Mouse (Mus musculus) lung, embryonic 16.5 days (tissue): ENCODE results near the gene Grin3b. TPM values are rescaled to one million over a fixed set of nuclear protein-coding genes. Genes with fewer than 3 reads are reported as not detected.

Experiments
- ATAC-seq: fragments of 200-750 bp; cut with Nextera tagmentation; 2 replicates; pipeline ENCODE4 v1.8.0; 2017; ENCODE audit warnings: low read depth, mild to moderate bottlenecking, moderate library complexity
- H3K27ac ChIP-seq: fragments of 300-500 bp; sonication (generic); 2 replicates; pipeline ENCODE4 v1.5.1; 2014; ENCODE audit warnings: mild to moderate bottlenecking, control low read depth, low read length
- H3K27me3 ChIP-seq: fragments of 300-500 bp; sonication (generic); 2 replicates; pipeline ENCODE4 v1.6.1; 2014; ENCODE audit warnings: low read depth, low read length, mixed read lengths; ENCODE audit not compliant: control insufficient read depth, insufficient read depth
- H3K36me3 ChIP-seq: fragments of 300-500 bp; sonication (generic); 2 replicates; pipeline ENCODE4 v1.6.1; 2014; ENCODE audit warnings: low read length; ENCODE audit not compliant: control insufficient read depth, insufficient read depth
- H3K4me1 ChIP-seq: fragments of 300-500 bp; sonication (generic); replicated peaks from 2 replicates; pipeline ENCODE4 v1.6.1; 2014; ENCODE audit warnings: low read length, mixed read lengths; ENCODE audit not compliant: control insufficient read depth, insufficient read depth
- H3K4me2 ChIP-seq: fragments of 300-500 bp; sonication (generic); 2 replicates; pipeline ENCODE4 v1.6.1; 2014; ENCODE audit warnings: low read depth, low read length, control low read depth
- H3K4me3 ChIP-seq: fragments of 300-500 bp; sonication (generic); 2 replicates; pipeline ENCODE4 v1.5.1; 2014; ENCODE audit warnings: mild to moderate bottlenecking, low read length, control low read depth
- H3K9ac ChIP-seq: fragments of 300-500 bp; sonication (generic); 2 replicates; pipeline ENCODE4 v1.6.1; 2014; ENCODE audit warnings: low read length, control low read depth
- H3K9me3 ChIP-seq: fragments of 300-500 bp; sonication (generic); 2 replicates; pipeline ENCODE4 v1.6.1; 2016; ENCODE audit warnings: low read length; ENCODE audit not compliant: control insufficient read depth
- WGBS: fragments of 180-500 bp; shearing (Covaris S2); extraction: QIAGEN DNeasy Blood & Tissue Kit; methylation state at CpG from one replicate; pipeline ENCODE4 v1.1.7; 2014; 5-methylcytosine and 5-hydroxymethylcytosine counted together
- polyA plus RNA-seq: library from polyadenylated mRNA; unstranded; fragments of >200 nt; fragmentation: Nextera tagmentation; extraction: Ambion mirVana; gene quantifications from 2 replicates; pipeline ENCODE4 v1.2.1, GENCODE M21; 2015

Gene Grin3b
- polyA plus RNA-seq, 1 experiment from 2014 or later = 0.25 TPM

GRCm38 (mm10) chr10:80015583-80015982 is 45.1 kb downstream of the Grin3b start:
- Histone ChIP-seq H3K4me1 (peaks cover 41% of the 10 kb centered on the region), H3K9me3 (no peaks in the 10 kb centered on the region; the same call in 1 of the 2 replicates), H3K4me2 (0 out of 2 replicates have a peak overlapping the region, but pooled peaks have one; percentile 12), H3K27ac (peak overlapping the region; percentile 41; the same call in 1 of the 2 replicates), H3K4me3 (0 out of 2 replicates have a peak overlapping the region, but pooled peaks have one; percentile 4), H3K36me3 (peaks cover 3% of the 10 kb centered on the region; the same call in 1 of the 2 replicates), H3K27me3 (peaks cover 23% of the 10 kb centered on the region), H3K9ac (peak overlapping the region; percentile 57)
- 49% methylated on average over 10 of the region's 10 CpGs for WGBS
- no peak for ATAC-seq

DNA sequence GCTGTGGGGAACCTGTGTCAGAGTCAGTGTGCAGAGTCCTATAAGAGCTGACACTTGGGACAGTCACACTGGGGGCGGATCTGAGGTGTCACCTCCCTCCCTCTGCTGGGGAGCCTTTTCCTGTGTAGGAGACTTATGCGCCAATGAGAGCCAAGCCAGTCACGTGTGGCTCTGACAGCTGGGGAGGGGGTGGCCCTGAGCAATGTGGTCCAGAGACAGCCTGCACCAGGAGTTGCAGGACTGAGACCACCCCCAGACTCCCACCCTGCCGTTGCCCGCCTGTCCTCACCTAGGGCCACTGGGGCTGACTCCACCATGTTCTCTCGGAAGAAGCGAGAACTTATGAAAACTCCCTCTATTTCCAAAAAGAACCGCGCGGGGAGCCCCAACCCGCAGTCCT is 46.0 kb downstream of the Grin3b start, which contains the start of gene Arhgap45:
Arhgap45 (plus strand) TSS at position 143 of the 400 bp plus-strand sequence.
- no peak for ATAC-seq
- H3K4me1 ChIP-seq = peaks cover 46% of the 10 kb centered on the region
- peak within 1 kb of the TSS; percentile 57 for H3K9ac ChIP-seq
- H3K27ac ChIP-seq = peak within 1 kb of the TSS; percentile 41; the same call in 1 of the 2 replicates
- 0 out of 2 replicates have a peak within 1 kb of the TSS, but pooled peaks have one; percentile 12 for H3K4me2 ChIP-seq
- H3K36me3 ChIP-seq = no peaks in the 10 kb centered on the region
- H3K4me3 ChIP-seq = peak within 1 kb of the TSS; percentile 15
- H3K27me3 ChIP-seq = peaks cover 23% of the 10 kb centered on the region
- H3K9me3 ChIP-seq = no peaks in the 10 kb centered on the region
- 67% methylated on average over 11 of the region's 11 CpGs for WGBS

- ATAC-seq = no peak
These were observed 46.4 kb downstream of the Grin3b start for GRCm38 (mm10) chr10:80016931-80017330.

GRCm38 (mm10) chr10:80017361-80017760 is 46.8 kb downstream of the Grin3b start:
- no peak for ATAC-seq
- 0 out of 2 replicates have a peak overlapping the region, but pooled peaks have one; percentile 15 for H3K4me3 ChIP-seq
- H3K27ac ChIP-seq = no peak overlapping the region
- peaks cover 46% of the 10 kb centered on the region for H3K4me1 ChIP-seq
- no peaks in the 10 kb centered on the region for H3K9me3 ChIP-seq
- H3K36me3 ChIP-seq = no peaks in the 10 kb centered on the region
- no peak overlapping the region for H3K4me2 ChIP-seq
- peaks cover 23% of the 10 kb centered on the region for H3K27me3 ChIP-seq
- 64% methylated on average over 3 of the region's 3 CpGs for WGBS
- no peak overlapping the region for H3K9ac ChIP-seq

More at GRCm38 (mm10) chr10:80016931-80017330, 46.4 kb downstream of the Grin3b start:
- WGBS = 83% methylated on average over 10 of the region's 10 CpGs
- no peak overlapping the region for H3K9ac ChIP-seq
- peak overlapping the region; percentile 15 for H3K4me3 ChIP-seq
- no peaks in the 10 kb centered on the region for H3K36me3 ChIP-seq
- no peaks in the 10 kb centered on the region for H3K9me3 ChIP-seq
- peaks cover 46% of the 10 kb centered on the region for H3K4me1 ChIP-seq
- no peak overlapping the region for H3K4me2 ChIP-seq
- H3K27me3 ChIP-seq = peaks cover 23% of the 10 kb centered on the region
- no peak overlapping the region for H3K27ac ChIP-seq

DNA sequence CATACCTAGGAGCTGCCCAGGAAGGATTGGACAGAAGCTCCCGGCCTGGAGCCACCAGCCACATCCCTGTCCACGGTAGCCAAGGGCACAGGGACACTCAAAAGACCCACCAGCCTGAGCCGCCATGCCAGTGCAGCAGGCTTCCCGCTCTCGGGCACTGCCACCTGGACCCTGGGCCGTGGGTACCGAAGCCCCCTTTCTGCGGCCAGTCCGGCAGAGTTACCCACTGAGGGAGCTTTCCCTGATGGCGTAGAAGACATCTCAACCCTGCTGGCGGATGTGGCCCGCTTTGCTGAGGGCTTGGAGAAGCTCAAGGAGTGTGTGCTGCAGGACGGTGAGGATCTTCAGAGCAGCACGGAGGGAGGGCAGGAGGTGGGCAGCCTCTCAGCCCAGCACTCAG is 47.3 kb downstream of the Grin3b start:
- Histone ChIP-seq H3K27me3 (peaks cover 23% of the 10 kb centered on the region), H3K9me3 (no peaks in the 10 kb centered on the region), H3K9ac (no peak overlapping the region), H3K4me3 (no peak overlapping the region), H3K36me3 (no peaks in the 10 kb centered on the region), H3K4me1 (peaks cover 46% of the 10 kb centered on the region), H3K4me2 (no peak overlapping the region), H3K27ac (no peak overlapping the region)
- 81% methylated on average over 14 of the region's 14 CpGs for WGBS
- no peak for ATAC-seq

DNA sequence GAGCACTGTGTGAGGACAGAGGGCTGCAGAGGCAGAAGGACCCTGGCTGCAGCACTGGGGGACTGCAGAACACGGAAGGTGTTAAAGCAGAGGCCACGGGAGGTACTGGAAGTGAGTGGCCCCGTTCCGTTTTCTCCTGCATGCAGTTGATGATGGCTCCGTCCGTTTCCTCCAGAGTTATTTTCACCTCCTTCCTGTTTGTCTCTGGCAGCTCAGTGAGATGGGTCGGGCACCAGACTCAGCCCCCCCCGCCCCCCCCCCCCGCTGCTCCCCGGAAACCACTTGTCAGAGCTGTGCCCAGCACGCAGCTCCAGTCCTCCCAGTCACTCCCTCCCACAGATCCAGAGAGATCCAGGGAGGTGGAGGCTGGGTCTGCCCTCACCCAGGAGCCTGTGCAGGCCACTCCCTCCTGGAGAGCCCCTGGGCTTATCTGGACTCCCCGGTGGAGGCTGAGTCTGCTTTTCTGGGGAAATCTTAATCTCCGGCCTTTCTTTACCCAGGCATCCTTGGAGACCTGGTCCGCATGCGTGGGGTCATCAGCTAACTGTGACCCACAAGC is 48.3 kb downstream of the Grin3b start:
- Histone ChIP-seq H3K4me2 (peak overlapping the region; percentile 53), H3K4me1 (peaks cover 44% of the 10 kb centered on the region), H3K36me3 (no peaks in the 10 kb centered on the region), H3K4me3 (peak overlapping the region; percentile 20), H3K9ac (peak overlapping the region; percentile 43), H3K9me3 (no peaks in the 10 kb centered on the region), H3K27me3 (peaks cover 14% of the 10 kb centered on the region), H3K27ac (peak overlapping the region; percentile 91)
- ATAC-seq = peak; percentile 76
- WGBS = 4% methylated on average over 11 of the region's 15 CpGs

DNA sequence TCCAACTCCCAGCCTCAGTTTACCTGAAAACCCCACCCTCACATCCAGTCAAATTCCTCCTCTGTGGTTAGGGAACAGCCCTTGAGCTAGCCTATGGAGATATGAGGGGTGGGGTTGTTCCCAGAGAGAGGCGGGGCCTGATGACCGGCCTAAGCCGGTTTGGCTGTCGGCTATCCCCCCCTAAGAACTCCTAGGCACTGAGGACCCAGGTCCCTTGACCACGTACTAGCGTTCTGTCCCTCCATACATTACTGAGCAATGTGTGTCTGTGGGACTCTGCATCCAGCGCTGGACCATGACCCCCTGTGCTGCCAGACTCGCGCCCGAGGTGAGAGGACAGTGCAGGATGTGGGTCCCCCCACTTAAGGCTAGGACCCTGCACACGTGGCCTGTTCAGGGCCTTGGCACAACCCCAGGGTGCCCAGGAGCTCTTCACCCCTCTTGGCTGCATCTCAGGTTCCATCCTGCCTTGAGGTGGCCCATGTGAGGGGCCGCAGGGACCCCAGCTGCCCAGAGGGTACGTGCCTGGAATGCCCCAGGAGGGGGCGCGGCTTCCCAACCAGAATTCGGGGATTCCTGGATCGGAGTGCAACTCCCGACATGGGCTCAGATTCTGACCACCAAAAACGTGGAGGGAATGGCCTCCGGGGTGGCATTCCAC is 49.1 kb downstream of the Grin3b start:
- H3K4me1 ChIP-seq = peaks cover 37% of the 10 kb centered on the region
- H3K4me3 ChIP-seq = peak overlapping the region; percentile 37
- H3K4me2 ChIP-seq = peak overlapping the region; percentile 53
- H3K36me3 ChIP-seq = no peaks in the 10 kb centered on the region
- peaks cover 7% of the 10 kb centered on the region; the same call in 1 of the 2 replicates for H3K27me3 ChIP-seq
- WGBS = 12% methylated on average over 20 of the region's 20 CpGs
- H3K9me3 ChIP-seq = no peaks in the 10 kb centered on the region
- ATAC-seq = peak; percentile 77
- peak overlapping the region; percentile 91 for H3K27ac ChIP-seq
- peak overlapping the region; percentile 61 for H3K9ac ChIP-seq

- no peak for ATAC-seq
- Histone ChIP-seq H3K9ac (peak overlapping the region; percentile 61), H3K27me3 (peaks cover 2% of the 10 kb centered on the region; the same call in 1 of the 2 replicates), H3K27ac (peak overlapping the region; percentile 27; the same call in 1 of the 2 replicates), H3K4me1 (peaks cover 31% of the 10 kb centered on the region), H3K9me3 (no peaks in the 10 kb centered on the region), H3K4me2 (peak overlapping the region; percentile 53), H3K36me3 (no peaks in the 10 kb centered on the region), H3K4me3 (peak overlapping the region; percentile 37)
- WGBS = 29% methylated on average over 11 of the region's 11 CpGs
These were observed 49.7 kb downstream of the Grin3b start for GRCm38 (mm10) chr10:80020191-80020590.
